Mouse (Mus musculus): ENCODE data around the gene Hist3h2ba. TPM values are rescaled to one million over a fixed set of nuclear protein-coding genes. Genes with fewer than 3 reads are reported as not detected.

Hist3h2ba gene
- polyA plus RNA-seq, 1 experiment, result 101 TPM

DNA sequence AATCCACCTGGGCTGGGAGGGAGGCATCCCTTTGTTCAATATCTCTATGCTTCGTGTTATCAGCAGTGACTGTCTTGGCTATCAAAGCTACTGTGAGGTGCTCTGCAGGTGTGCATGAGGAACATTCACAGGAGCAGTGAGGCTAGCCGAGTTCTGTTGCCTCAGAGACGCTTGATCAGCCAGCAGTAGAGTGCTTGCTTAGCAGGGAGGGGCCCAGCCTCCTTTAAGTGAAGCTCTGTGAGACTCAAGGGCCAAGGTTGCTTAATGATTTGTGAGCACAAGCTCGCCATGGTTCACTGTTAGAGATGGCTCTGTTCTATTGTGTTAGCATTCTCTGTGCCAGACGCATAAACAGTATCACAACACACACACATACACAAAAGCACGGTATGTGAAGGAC lies 20.9 kb downstream of the Hist3h2ba start:
- no peak for TF ChIP-seq CTCF (IDR thresholded peaks at IDR 0.05; ENCODE audit: extremely low read depth, insufficient read depth, low read length)
- TF ChIP-seq POLR2A (IDR thresholded peaks at IDR 0.05; ENCODE audit: extremely low read depth, insufficient read depth, low read length), result no peak
- H3K4me3 ChIP-seq (ENCODE audit: insufficient read depth, low read length), result no peak overlapping the region
- H3K27ac ChIP-seq (ENCODE audit: insufficient read depth, low read length), result no peak overlapping the region
- no peaks in the 10 kb centered on the region for H3K4me1 ChIP-seq (ENCODE audit: control insufficient read depth, insufficient read depth, low read length)

DNA sequence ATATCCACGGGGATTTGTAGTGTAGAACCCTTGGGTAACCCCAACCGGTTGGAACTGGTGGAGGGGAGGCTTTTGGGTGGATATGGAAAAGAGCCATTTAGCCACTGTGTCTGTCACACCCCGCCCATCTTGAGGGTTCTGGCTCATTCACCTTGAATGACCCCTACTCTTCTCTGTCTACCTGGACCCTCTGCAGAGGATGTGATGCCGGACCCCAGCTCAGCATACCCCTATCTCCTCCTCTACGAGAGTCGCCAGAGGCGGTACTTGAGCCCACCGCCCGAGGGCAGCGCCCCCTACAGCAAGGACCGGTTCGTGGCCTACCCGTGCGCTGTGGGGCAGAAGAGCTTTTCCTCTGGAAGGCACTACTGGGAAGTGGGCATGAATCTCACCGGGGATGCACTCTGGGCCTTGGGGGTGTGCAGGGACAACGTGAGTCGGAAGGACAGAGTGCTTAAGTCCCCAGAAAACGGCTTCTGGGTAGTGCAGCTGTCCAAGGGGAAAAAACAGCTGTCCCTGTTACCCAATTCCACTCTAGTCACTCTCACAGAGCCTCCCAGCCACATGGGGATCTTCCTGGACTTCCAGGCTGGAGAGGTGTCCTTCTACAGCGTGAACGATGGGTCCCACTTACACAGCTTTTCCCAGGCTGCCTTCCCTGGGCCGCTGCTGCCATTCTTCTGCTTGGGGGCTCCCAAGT lies 22.3 kb downstream of the Hist3h2ba start:
- TF ChIP-seq CTCF (IDR thresholded peaks at IDR 0.05; ENCODE audit: extremely low read depth, insufficient read depth, low read length) (no peak), POLR2A (IDR thresholded peaks at IDR 0.05; ENCODE audit: extremely low read depth, insufficient read depth, low read length) (no peak)
- Histone ChIP-seq H3K4me3 (ENCODE audit: insufficient read depth, low read length) (no peak overlapping the region), H3K27ac (ENCODE audit: insufficient read depth, low read length) (no peak overlapping the region), H3K4me1 (ENCODE audit: control insufficient read depth, insufficient read depth, low read length) (no peaks in the 10 kb centered on the region)

DNA sequence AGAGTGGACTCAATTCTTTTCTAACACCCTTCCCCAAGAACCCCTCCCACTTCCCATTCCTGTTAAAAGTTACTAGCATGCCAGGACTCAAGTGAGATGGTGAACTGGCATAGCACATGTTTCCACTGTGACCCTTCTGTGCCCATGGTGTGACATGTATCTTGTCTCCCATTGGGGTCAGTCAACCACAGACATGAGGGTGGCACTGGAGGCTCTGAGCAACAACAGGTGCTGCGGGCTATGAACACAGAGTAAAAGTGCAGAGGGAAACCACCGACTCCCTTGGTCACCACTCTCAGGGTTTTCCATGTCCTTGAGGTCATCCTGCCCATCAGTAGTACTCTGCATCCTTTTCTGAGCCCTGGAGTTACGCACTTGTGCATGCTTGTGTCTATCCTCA lies 23.1 kb downstream of the Hist3h2ba start:
- no peak overlapping the region for H3K4me3 ChIP-seq (ENCODE audit: insufficient read depth, low read length)
- no peaks in the 10 kb centered on the region for H3K4me1 ChIP-seq (ENCODE audit: control insufficient read depth, insufficient read depth, low read length)
- no peak overlapping the region for H3K27ac ChIP-seq (ENCODE audit: insufficient read depth, low read length)
- TF ChIP-seq POLR2A (IDR thresholded peaks at IDR 0.05; ENCODE audit: extremely low read depth, insufficient read depth, low read length) (no peak), CTCF (IDR thresholded peaks at IDR 0.05; ENCODE audit: extremely low read depth, insufficient read depth, low read length) (no peak)

DNA sequence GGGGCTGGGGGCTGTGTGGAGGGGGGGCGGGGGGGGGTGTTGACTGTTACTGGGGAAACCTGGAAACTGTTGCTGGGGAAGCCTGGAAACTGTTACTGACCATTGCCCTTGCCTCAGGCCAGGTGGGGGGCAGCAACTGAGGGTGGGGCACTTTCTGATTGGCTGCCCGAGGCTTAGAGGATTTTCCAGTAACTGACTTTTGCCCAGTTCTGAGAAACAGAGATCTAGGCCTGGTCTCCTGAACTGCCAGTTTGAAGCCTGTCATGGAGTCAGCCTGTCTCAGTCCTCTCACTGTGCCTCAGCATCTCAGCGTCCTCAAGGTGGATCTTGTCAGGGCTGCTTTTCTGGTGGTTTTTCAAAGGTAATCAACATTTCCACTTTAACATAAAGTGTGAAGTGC lies 25.7 kb downstream of the Hist3h2ba start:
- Histone ChIP-seq H3K27ac (ENCODE audit: insufficient read depth, low read length) (no peak overlapping the region), H3K4me3 (ENCODE audit: insufficient read depth, low read length) (no peak overlapping the region), H3K4me1 (ENCODE audit: control insufficient read depth, insufficient read depth, low read length) (0 out of 2 replicates have a peak, but pooled peaks cover 2% of the 10 kb centered on the region)
- TF ChIP-seq POLR2A (IDR thresholded peaks at IDR 0.05; ENCODE audit: extremely low read depth, insufficient read depth, low read length) (no peak), CTCF (IDR thresholded peaks at IDR 0.05; ENCODE audit: extremely low read depth, insufficient read depth, low read length) (no peak)

DNA sequence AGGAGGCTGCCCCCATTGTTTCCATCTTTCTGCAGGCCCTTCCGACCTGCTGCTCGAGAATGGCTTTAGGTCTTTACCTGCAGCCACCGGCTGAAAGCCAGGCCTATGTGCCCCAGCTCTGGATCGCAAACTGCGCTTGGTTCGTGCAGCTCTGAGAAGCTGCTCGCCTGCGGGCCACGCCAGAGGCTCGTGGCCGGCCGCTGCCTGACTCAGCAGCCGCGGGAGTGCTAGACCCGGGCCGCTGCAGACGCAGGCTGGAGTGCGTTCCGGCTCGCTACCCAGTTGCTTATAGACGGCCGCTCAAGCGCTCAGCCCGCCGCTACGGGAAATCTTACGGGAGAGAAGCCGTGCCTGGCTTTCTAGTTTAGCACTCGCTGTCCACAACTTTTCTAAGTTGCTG lies 28.4 kb downstream of the Hist3h2ba start:
- H3K4me1 ChIP-seq (ENCODE audit: control insufficient read depth, insufficient read depth, low read length), result peaks cover 6% of the 10 kb centered on the region; the same call in 1 of the 2 replicates

DNA sequence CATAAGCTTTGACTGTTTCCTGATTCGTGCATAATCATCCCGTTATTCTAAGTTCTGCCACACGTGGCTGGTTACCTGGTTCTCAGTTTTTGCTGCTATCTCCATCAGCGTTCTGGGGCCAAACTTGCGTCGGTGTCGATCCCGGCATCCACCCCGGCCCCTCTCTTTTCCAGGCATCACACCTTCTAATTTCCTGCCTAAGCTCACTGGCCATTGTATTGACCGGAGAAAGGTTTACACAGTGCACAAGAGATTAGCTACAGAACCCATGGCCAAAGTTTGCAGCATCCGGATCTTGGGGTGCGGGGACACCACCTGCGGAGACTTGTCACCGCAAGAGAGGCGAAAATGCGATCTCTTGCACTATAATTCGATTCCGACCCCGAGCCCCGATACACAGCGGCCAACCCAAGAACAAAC lies 28.9 kb downstream of the Hist3h2ba start:
- Histone ChIP-seq H3K4me1 (ENCODE audit: control insufficient read depth, insufficient read depth, low read length) (peaks cover 8% of the 10 kb centered on the region; the same call in 1 of the 2 replicates), H3K4me3 (ENCODE audit: insufficient read depth, low read length) (peak overlapping the region; percentile 80), H3K27ac (ENCODE audit: insufficient read depth, low read length) (no peak overlapping the region)
- no peak for TF ChIP-seq CTCF (IDR thresholded peaks at IDR 0.05; ENCODE audit: extremely low read depth, insufficient read depth, low read length)
- no peak for TF ChIP-seq POLR2A (IDR thresholded peaks at IDR 0.05; ENCODE audit: extremely low read depth, insufficient read depth, low read length)

More for the DNA sequence above, 28.4 kb downstream of the Hist3h2ba start:
- peak overlapping the region; percentile 80 for H3K4me3 ChIP-seq (ENCODE audit: insufficient read depth, low read length)
- TF ChIP-seq POLR2A (IDR thresholded peaks at IDR 0.05; ENCODE audit: extremely low read depth, insufficient read depth, low read length), result no peak
- no peak for TF ChIP-seq CTCF (IDR thresholded peaks at IDR 0.05; ENCODE audit: extremely low read depth, insufficient read depth, low read length)
- no peak overlapping the region for H3K27ac ChIP-seq (ENCODE audit: insufficient read depth, low read length)

DNA sequence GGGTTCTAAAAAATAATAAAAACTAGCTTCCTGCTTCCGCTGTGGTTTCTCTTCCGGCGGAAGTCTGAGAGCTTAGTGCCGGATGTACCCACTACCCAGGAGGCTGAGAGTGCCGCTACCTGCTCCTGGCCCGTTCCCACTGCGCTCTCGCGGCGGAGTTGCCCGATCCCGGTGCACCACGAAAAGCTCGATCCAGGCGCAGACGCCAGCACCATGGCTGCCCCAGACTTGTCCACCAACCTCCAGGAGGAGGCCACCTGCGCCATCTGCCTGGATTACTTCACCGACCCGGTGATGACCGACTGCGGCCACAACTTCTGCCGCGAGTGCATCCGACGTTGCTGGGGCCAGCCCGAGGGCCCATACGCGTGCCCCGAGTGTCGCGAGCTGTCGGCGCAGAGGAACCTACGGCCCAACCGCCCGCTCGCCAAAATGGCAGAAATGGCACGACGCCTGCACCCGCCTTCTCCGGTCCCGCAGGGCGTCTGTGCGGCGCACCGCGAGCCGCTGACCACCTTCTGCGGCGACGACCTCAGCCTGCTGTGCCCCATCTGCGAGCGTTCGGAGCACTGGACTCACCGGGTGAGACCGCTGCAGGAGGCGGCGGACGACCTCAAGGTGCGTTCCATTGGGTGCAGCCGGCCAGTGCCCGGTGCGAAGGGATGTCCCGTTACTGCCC lies 29.4 kb downstream of the Hist3h2ba start, which contains the start of gene Trim11:
Gene Trim11 (plus strand): TSS at position 67 of the 679 bp plus-strand sequence.
- peak within 1 kb of the TSS; percentile 80 for H3K4me3 ChIP-seq (ENCODE audit: insufficient read depth, low read length)
- H3K4me1 ChIP-seq (ENCODE audit: control insufficient read depth, insufficient read depth, low read length), result peaks cover 9% of the 10 kb centered on the region; the same call in 1 of the 2 replicates
- TF ChIP-seq POLR2A (IDR thresholded peaks at IDR 0.05; ENCODE audit: extremely low read depth, insufficient read depth, low read length) (peak; percentile 74; the same call in 1 of the 2 replicates), CTCF (IDR thresholded peaks at IDR 0.05; ENCODE audit: extremely low read depth, insufficient read depth, low read length) (no peak)
- H3K27ac ChIP-seq (ENCODE audit: insufficient read depth, low read length), result peak within 1 kb of the TSS; percentile 43; the same call in 1 of the 2 replicates

DNA sequence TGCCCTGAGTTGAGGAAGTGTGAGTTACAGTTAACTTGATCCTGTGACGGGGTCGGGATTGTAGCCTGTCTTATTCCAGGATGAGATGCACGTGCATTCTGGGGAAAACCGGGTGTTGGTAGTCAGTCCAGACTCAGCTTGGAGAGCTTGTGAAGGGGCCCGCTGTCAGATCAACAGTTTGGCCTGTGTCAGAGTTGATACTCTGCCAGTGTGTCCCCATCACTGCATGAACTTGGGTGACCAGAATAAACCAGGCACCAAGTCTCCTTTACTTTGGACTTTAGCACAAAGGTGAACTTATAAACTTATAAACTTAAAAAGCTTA lies 29.9 kb downstream of the Hist3h2ba start:
- peak overlapping the region; percentile 80 for H3K4me3 ChIP-seq (ENCODE audit: insufficient read depth, low read length)
- H3K27ac ChIP-seq (ENCODE audit: insufficient read depth, low read length), result peak overlapping the region; percentile 43; the same call in 1 of the 2 replicates
- H3K4me1 ChIP-seq (ENCODE audit: control insufficient read depth, insufficient read depth, low read length), result peaks cover 9% of the 10 kb centered on the region
- TF ChIP-seq CTCF (IDR thresholded peaks at IDR 0.05; ENCODE audit: extremely low read depth, insufficient read depth, low read length) (no peak), POLR2A (IDR thresholded peaks at IDR 0.05; ENCODE audit: extremely low read depth, insufficient read depth, low read length) (no peak)

DNA sequence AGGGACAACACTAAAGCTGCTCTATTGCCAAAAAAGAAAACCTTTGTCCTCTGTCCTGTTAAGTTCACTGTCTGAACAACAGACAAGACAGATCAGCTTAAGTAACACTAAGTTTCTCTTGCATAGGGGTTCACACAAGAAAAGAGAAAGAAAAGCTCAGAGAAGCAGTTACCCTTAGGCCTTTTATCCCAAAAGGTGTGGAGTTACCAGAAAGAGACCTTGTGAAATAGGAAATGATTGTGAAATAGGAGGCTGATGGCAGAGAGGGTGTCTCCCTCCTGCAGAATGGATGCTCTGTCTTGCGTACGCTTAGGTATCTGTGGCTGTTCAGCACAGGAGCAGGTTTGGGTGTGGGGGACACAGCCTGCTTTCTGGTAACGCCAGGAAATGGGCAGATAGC lies 30.5 kb downstream of the Hist3h2ba start:
- Histone ChIP-seq H3K4me1 (ENCODE audit: control insufficient read depth, insufficient read depth, low read length) (peaks cover 11% of the 10 kb centered on the region), H3K27ac (ENCODE audit: insufficient read depth, low read length) (no peak overlapping the region), H3K4me3 (ENCODE audit: insufficient read depth, low read length) (peak overlapping the region; percentile 80)
- TF ChIP-seq POLR2A (IDR thresholded peaks at IDR 0.05; ENCODE audit: extremely low read depth, insufficient read depth, low read length) (no peak), CTCF (IDR thresholded peaks at IDR 0.05; ENCODE audit: extremely low read depth, insufficient read depth, low read length) (no peak)

DNA sequence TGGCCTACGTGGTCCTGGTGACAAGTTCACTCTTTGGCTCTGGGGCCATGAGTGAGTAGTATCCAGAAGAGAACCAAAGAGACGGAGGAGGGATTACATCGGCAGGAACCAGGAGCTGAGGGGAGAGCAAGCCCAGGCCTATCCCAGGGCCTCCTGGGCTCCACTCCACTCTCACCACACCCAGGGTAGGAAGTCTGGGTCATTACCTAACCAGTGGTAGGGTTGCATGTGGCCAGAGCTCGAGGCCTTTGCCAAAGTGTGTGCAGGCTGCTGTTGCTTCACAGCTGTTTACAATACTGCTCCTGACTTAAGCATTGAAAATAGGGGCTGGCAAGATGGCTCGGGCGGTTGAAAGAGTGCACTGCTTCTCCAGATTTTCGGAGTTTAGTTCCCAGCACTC lies 30.9 kb downstream of the Hist3h2ba start:
- TF ChIP-seq CTCF (IDR thresholded peaks at IDR 0.05; ENCODE audit: extremely low read depth, insufficient read depth, low read length), result no peak
- TF ChIP-seq POLR2A (IDR thresholded peaks at IDR 0.05; ENCODE audit: extremely low read depth, insufficient read depth, low read length), result no peak
- peak overlapping the region; percentile 80 for H3K4me3 ChIP-seq (ENCODE audit: insufficient read depth, low read length)
- peaks cover 12% of the 10 kb centered on the region for H3K4me1 ChIP-seq (ENCODE audit: control insufficient read depth, insufficient read depth, low read length)
- no peak overlapping the region for H3K27ac ChIP-seq (ENCODE audit: insufficient read depth, low read length)
